Mouse (Mus musculus): ENCODE results near the gene Sfi1. TPM values are rescaled to one million over a fixed set of nuclear protein-coding genes. Genes with fewer than 3 reads are reported as not detected.
A peak's percentile ranks its signal among the peaks of the same experiment; 100 is the strongest.
"Not testable (repeated sequence)": the region's sequence is repeated elsewhere in the genome, so short reads cannot be mapped to it uniquely, and the experiment has no call there.

Sfi1 gene
- total RNA-seq (2017), result 60.9 and 65.4 TPM in 2 replicates

DNA sequence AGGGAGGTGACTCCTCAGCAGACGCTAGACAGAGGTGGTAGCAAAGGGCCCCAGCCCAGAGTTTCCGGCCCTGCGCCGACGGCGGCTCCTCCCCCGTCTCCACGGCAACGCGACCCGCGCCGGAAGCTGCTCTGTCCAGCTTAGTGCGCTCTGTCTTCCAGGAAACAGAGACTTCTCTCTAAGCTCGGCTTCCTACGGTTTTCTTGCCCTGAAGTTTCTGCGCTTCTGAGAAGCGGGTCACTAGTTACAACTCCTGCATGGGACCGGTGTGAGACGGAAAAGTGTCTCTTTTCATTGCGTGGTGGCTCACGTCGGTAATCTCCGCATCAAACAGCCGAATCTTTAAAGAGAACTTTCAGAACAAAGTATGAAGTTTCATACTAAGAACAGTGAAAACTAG lies at the start of gene Sfi1:
TSS of gene Sfi1 (minus strand) at position 101 of the 400 bp plus-strand sequence.
- no peak for ATAC-seq (ENCODE audit: extremely low read depth, insufficient number of reproducible peaks, low FRiP score, poor library complexity, severe bottlenecking)

- ATAC-seq (ENCODE audit: extremely low read depth, insufficient number of reproducible peaks, low FRiP score, poor library complexity, severe bottlenecking), result no peak
Measured at GRCm38 (mm10) chr11:3242395-3242794, 49.1 kb upstream of the Sfi1 start.

GRCm38 (mm10) chr11:3235277-3235676 lies 42.0 kb upstream of the Sfi1 start:
- no peak for ATAC-seq (ENCODE audit: extremely low read depth, insufficient number of reproducible peaks, low FRiP score, poor library complexity, severe bottlenecking)

GRCm38 (mm10) chr11:3233704-3234103 lies 40.4 kb upstream of the Sfi1 start:
- no peak for ATAC-seq (ENCODE audit: extremely low read depth, insufficient number of reproducible peaks, low FRiP score, poor library complexity, severe bottlenecking)

GRCm38 (mm10) chr11:3232248-3232647 lies 39.0 kb upstream of the Sfi1 start:
- ATAC-seq (ENCODE audit: extremely low read depth, insufficient number of reproducible peaks, low FRiP score, poor library complexity, severe bottlenecking), result no peak

DNA sequence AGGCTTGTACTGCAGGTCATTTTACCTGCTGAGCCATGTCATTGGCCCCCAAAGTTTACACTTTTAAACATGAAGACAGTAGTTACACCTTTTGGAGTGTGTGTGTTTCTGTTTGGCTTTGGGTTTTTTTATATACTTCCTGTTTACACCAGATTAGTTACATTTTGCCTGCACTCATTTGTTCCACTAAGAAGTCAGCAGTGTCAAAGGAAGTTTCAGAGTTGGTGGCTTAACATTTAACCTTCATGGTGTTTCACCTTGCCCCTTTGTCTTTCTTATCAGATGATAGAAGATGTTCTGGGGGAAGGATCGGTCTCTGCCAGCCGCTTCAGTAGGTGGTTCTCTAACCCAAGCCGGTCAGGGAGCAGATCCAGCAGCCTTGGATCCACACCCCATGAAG lies 33.9 kb upstream of the Sfi1 start:
- no peak for ATAC-seq (ENCODE audit: extremely low read depth, insufficient number of reproducible peaks, low FRiP score, poor library complexity, severe bottlenecking)

GRCm38 (mm10) chr11:3223105-3223504 lies 29.8 kb upstream of the Sfi1 start:
- ATAC-seq (ENCODE audit: extremely low read depth, insufficient number of reproducible peaks, low FRiP score, poor library complexity, severe bottlenecking), result no peak

GRCm38 (mm10) chr11:3212526-3212925 lies 19.3 kb upstream of the Sfi1 start:
- ATAC-seq (ENCODE audit: extremely low read depth, insufficient number of reproducible peaks, low FRiP score, poor library complexity, severe bottlenecking), result no peak

GRCm38 (mm10) chr11:3206783-3207182 lies 13.5 kb upstream of the Sfi1 start:
- ATAC-seq (ENCODE audit: extremely low read depth, insufficient number of reproducible peaks, low FRiP score, poor library complexity, severe bottlenecking), result no peak

- no peak for ATAC-seq (ENCODE audit: extremely low read depth, insufficient number of reproducible peaks, low FRiP score, poor library complexity, severe bottlenecking)
Measured at GRCm38 (mm10) chr11:3205207-3205606, 11.9 kb upstream of the Sfi1 start.

GRCm38 (mm10) chr11:3203771-3204170 lies 10.5 kb upstream of the Sfi1 start:
- no peak for ATAC-seq (ENCODE audit: extremely low read depth, insufficient number of reproducible peaks, low FRiP score, poor library complexity, severe bottlenecking)

GRCm38 (mm10) chr11:3202781-3203441 lies 9.6 kb upstream of the Sfi1 start:
- no peak for ATAC-seq (ENCODE audit: extremely low read depth, insufficient number of reproducible peaks, low FRiP score, poor library complexity, severe bottlenecking)

DNA sequence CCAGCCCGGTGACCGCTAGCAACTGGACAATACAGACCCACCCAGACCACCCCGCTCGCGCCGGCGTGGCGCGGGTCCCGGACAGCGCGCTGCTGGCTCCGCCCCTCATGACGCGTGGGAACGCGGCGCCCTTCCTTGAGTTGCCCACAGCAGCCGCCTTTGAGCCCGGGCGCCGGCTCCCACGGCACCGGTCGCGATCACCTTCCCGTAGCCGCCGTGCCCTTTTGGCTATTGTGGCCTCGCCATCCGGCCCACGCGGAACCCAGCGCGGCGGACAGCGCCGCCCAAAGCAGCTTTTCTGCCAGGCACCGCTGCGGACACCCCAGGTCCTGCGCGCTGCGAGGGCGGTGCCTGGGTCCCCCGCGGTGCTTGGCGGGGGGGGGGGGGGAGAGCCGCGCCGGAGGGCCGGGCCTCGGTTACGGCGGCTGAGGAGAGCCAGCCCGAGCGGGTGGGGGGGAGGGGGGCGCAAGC lies 9.0 kb upstream of the Sfi1 start, which contains the start of gene Eif4enif1:
TSS of gene Eif4enif1 (plus strand) at position 162 of the 471 bp plus-strand sequence.
- no peak for ATAC-seq (ENCODE audit: extremely low read depth, insufficient number of reproducible peaks, low FRiP score, poor library complexity, severe bottlenecking)

GRCm38 (mm10) chr11:3201326-3202230 lies 8.3 kb upstream of the Sfi1 start:
- no peak for ATAC-seq (ENCODE audit: extremely low read depth, insufficient number of reproducible peaks, low FRiP score, poor library complexity, severe bottlenecking)

DNA sequence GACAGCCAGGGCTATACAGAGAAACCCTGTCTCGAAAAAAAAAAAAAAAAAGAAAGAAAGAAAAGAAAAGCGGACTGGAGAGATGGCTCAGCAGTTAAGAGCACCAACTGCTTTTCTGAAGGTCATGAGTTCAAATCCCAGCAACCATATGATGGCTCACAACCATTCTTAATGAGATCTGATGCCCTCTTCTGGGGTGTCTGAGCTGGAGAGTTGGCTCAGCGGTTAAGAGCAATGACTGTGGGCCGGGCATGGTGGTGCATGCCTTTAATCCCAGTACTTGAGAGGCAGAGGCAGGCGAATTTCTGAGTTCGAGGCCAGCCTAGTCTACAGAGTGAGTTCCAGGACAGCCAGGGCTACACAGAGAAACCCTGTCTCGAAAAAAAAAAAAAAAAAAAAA lies 7.4 kb upstream of the Sfi1 start:
- ATAC-seq (ENCODE audit: extremely low read depth, insufficient number of reproducible peaks, low FRiP score, poor library complexity, severe bottlenecking), result not testable (repeated sequence)

DNA sequence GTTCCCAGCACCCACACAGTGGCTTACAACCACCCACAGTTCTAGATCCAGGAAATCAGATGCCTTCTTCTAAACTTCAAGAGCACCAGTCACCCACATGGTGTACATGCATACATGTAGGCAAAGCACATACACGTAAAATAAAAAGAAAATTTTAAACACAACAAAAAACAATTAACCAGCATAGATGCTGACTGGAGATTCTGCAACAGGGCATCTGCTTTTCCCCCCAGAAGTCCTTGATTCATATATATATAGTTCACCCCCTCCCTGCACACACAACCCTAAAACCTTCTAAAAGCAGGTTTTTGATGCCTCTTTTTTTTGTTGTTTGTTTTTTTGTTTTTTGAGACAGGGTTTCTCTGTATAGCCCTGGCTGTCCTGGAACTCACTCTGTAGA lies 10.6 kb downstream of the Sfi1 start:
- not testable (repeated sequence) for ATAC-seq (ENCODE audit: extremely low read depth, insufficient number of reproducible peaks, low FRiP score, poor library complexity, severe bottlenecking)

DNA sequence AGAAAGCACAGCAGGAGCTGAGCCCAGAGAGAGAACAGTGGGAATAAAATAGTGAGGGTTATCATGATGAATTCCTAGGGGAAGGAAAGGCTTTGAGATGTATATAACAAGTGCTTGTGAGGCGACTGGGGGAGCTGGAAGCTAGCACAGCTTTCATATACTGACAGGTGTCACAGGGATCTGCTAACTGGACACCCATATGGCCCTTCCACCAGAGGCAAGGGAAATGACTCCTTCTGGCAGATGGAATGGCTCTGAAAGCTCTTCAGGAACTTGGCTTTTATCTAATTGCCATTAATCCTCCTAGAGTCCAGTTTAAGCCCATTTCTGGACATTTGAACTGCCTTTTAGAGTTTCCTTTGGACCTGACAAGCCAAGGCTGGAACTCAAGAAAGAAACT lies 11.3 kb downstream of the Sfi1 start:
- ATAC-seq (ENCODE audit: extremely low read depth, insufficient number of reproducible peaks, low FRiP score, poor library complexity, severe bottlenecking), result not testable (repeated sequence)

- ATAC-seq (ENCODE audit: extremely low read depth, insufficient number of reproducible peaks, low FRiP score, poor library complexity, severe bottlenecking), result peak; percentile 1
Measured at GRCm38 (mm10) chr11:3181250-3181649, 12.0 kb downstream of the Sfi1 start.

DNA sequence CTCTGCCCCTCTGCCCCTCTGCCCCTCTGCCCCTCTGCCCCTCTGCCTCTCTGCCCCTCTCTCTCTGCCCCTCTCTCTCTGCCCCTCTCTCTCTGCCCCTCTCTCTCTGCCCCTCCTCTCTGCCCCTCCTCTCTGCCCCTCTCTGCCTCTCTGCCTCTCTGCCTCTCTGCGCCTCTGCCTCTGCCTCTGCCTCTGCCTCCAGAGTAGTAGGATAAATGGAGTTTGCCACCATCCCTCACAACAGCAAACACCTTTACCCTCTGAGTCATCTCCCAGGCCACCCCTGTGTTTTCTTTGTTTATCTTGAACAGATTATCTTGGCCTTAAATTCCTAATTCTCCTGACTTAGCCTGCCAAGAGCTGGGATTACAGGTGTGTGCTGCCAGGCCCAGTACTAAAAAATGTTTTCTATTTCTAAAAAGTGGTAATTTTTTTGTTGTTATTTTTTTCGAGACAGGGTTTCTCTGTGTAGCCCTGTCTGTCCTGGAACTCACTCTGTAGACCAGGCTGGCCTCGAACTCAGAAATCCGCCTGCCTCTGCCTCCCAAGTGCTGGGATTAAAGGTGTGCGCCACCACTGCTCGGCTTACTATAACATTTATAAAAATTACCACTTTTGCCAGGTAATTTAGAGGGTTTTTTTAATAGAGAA lies 12.6 kb downstream of the Sfi1 start:
- not testable (repeated sequence) for ATAC-seq (ENCODE audit: extremely low read depth, insufficient number of reproducible peaks, low FRiP score, poor library complexity, severe bottlenecking)

DNA sequence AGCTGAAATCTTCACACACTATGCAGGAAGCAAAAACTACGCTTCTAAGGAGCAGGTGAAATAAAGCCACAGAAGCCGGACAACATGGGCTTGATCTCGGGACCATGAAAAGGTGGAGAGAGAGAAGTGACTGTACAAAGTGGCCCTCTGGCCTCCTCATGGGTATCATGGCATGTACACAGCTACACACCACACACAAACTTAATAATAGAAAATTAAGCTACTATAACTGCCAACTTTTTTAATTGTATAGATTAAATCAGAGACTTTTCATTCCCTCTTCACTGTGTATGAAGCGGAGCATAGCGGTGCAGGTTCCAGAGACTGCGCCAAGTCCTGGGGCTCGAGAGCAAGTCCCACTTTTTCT lies 13.6 kb downstream of the Sfi1 start:
- not testable (repeated sequence) for ATAC-seq (ENCODE audit: extremely low read depth, insufficient number of reproducible peaks, low FRiP score, poor library complexity, severe bottlenecking)
